Mouse (Mus musculus): ENCODE data around the gene Ext2. TPM values are rescaled to one million over a fixed set of nuclear protein-coding genes. Genes with fewer than 3 reads are reported as not detected.

The Ext2 gene
- polyA plus RNA-seq, 1 experiment = 11.8 TPM

DNA sequence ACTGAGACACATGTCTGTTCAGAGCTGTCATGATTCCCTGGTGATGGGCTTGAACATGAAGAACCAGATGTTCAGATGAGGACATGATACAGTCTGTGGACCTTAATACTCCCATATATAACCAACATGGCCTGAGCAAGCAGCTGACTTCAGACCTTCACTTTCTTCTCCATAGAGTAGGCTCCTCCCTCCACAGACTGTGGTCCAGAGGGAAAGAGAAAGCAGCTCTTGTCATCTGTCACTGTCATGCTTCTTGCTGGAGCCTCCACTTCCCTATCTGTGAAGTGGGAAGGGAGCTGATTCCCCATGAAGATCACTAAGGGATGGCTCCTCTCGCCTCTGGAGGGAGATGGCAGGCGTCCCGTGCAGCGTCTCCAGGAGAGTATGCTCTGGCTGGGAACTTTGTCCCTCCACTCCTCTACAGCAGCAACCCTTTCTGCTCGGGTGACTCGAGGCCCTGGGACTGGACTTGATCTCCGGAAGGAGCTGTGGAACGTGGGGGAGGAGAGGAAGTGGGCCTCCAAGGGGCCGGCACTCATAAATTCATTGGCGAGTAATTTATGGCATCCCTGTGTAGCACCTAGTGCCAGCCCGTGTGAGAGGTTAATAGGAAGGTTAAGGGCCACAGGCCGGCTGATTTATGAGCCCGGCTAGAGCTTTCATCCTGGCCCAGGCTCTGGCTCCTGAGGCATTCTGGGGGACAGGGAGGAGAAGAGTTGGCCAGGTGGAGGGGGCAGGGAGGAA, 197.5 kb downstream of the Ext2 start:
- H3K4me1 ChIP-seq = peaks cover 13% of the 10 kb centered on the region
- peak overlapping the region; percentile 79 for H3K4me3 ChIP-seq (replicated peaks)
- H3K36me3 ChIP-seq (replicated peaks; ENCODE audit: low read length) = no peaks in the 10 kb centered on the region
- H3K9me3 ChIP-seq = no peaks in the 10 kb centered on the region
- H3K27me3 ChIP-seq (replicated peaks) = peaks cover 79% of the 10 kb centered on the region
- TF ChIP-seq GATA1 (IDR thresholded peaks at IDR 0.05; ENCODE audit: borderline replicate concordance, low read length) = no peak
- no peak for TF ChIP-seq FLI1 (IDR thresholded peaks at IDR 0.05; ENCODE audit: low read length)

GRCm38 (mm10) chr2:93619208-93619849, 203.0 kb downstream of the Ext2 start:
- Histone ChIP-seq H3K9me3 (no peaks in the 10 kb centered on the region), H3K27me3 (replicated peaks) (peaks cover 49% of the 10 kb centered on the region), H3K4me3 (replicated peaks) (no peak overlapping the region), H3K36me3 (replicated peaks; ENCODE audit: low read length) (no peaks in the 10 kb centered on the region), H3K4me1 (peaks cover under 1% of the 10 kb centered on the region; the same call in 1 of the 2 replicates)
- no peak for TF ChIP-seq FLI1 (IDR thresholded peaks at IDR 0.05; ENCODE audit: low read length)

- H3K9me3 ChIP-seq = no peaks in the 10 kb centered on the region
- H3K4me3 ChIP-seq (replicated peaks) = no peak overlapping the region
- no peaks in the 10 kb centered on the region for H3K36me3 ChIP-seq (replicated peaks; ENCODE audit: low read length)
- H3K4me1 ChIP-seq = no peaks in the 10 kb centered on the region; the same call in 1 of the 2 replicates
- TF ChIP-seq FLI1 (IDR thresholded peaks at IDR 0.05; ENCODE audit: low read length) = no peak
- TF ChIP-seq GATA1 (IDR thresholded peaks at IDR 0.05; ENCODE audit: borderline replicate concordance, low read length) = no peak
- peaks cover 50% of the 10 kb centered on the region for H3K27me3 ChIP-seq (replicated peaks)
Measured at GRCm38 (mm10) chr2:93618447-93619199, 203.7 kb downstream of the Ext2 start.

- TF ChIP-seq GATA1 (IDR thresholded peaks at IDR 0.05; ENCODE audit: borderline replicate concordance, low read length) (no peak), FLI1 (IDR thresholded peaks at IDR 0.05; ENCODE audit: low read length) (no peak)
- no peaks in the 10 kb centered on the region for H3K36me3 ChIP-seq (replicated peaks; ENCODE audit: low read length)
Measured at GRCm38 (mm10) chr2:93615845-93616689, 206.3 kb downstream of the Ext2 start.

GRCm38 (mm10) chr2:93613020-93613419, 209.3 kb downstream of the Ext2 start:
- Histone ChIP-seq H3K36me3 (replicated peaks; ENCODE audit: low read length) (no peaks in the 10 kb centered on the region), H3K4me1 (no peaks in the 10 kb centered on the region), H3K9me3 (no peaks in the 10 kb centered on the region), H3K4me3 (replicated peaks) (no peak overlapping the region), H3K27me3 (replicated peaks) (peaks cover 52% of the 10 kb centered on the region)
- TF ChIP-seq GATA1 (IDR thresholded peaks at IDR 0.05; ENCODE audit: borderline replicate concordance, low read length) (no peak), FLI1 (IDR thresholded peaks at IDR 0.05; ENCODE audit: low read length) (no peak)

More at GRCm38 (mm10) chr2:93615845-93616689, 206.3 kb downstream of the Ext2 start:
- H3K9me3 ChIP-seq = no peaks in the 10 kb centered on the region
- no peaks in the 10 kb centered on the region; the same call in 1 of the 2 replicates for H3K4me1 ChIP-seq
- H3K4me3 ChIP-seq (replicated peaks) = no peak overlapping the region
- H3K27me3 ChIP-seq (replicated peaks) = peaks cover 46% of the 10 kb centered on the region

Other genes with a start within 250 kb of the Ext2 start
- 0.03 TPM in 1 of 2 replicates, not detected in the other for gene Alx4, start 180.2 kb downstream of the Ext2 start, polyA plus RNA-seq (2012; ENCODE audit: insufficient read depth, low replicate concordance)
- gene Accs, start 27.4 kb upstream of the Ext2 start, polyA plus RNA-seq (2012; ENCODE audit: insufficient read depth, low replicate concordance) = 0.68 and 3.7 TPM in 2 replicates
- gene Accsl, start 46.6 kb upstream of the Ext2 start, polyA plus RNA-seq (2012; ENCODE audit: insufficient read depth, low replicate concordance) = not detected in 2 replicates
- 1.7 and 2.1 TPM in 2 replicates for gene Gm13889, start 134.6 kb upstream of the Ext2 start, polyA plus RNA-seq (2012; ENCODE audit: insufficient read depth, low replicate concordance)
- not detected in 2 replicates for gene Gm27027, start 173.8 kb upstream of the Ext2 start, polyA plus RNA-seq (2012; ENCODE audit: insufficient read depth, low replicate concordance)
- 18.0 and 31.2 TPM in 2 replicates for gene Alkbh3, start 188.2 kb upstream of the Ext2 start, polyA plus RNA-seq (2012; ENCODE audit: insufficient read depth, low replicate concordance)

Data from megakaryocyte, embryonic 14.5 days (primary cell).